Mouse (Mus musculus) midbrain, embryonic 15.5 days (tissue): ENCODE measurements at regions not wholly inside any gene's neighbourhood (a gene's known extent, or its start where the extent isn't known, plus 50 kb on each side); places are given as distances from the start of the nearest gene placed in this dataset.
A peak's percentile ranks its signal among the peaks of the same experiment; 100 is the strongest.

Experiments used
- ATAC-seq: fragments of 200-750 bp; cut with Nextera tagmentation; replicated peaks from 2 replicates; pipeline ENCODE4 v1.8.0; 2017; ENCODE audit warnings: moderate TSS enrichment
- H3K27ac ChIP-seq: fragments of 300-500 bp; sonication (generic); 2 replicates; pipeline ENCODE4 v1.5.1; 2015; ENCODE audit warnings: mild to moderate bottlenecking, inconsistent platforms
- H3K27me3 ChIP-seq: fragments of 300-500 bp; sonication (generic); replicated peaks from 2 replicates; pipeline ENCODE4 v1.6.1; 2015; ENCODE audit warnings: inconsistent platforms
- H3K36me3 ChIP-seq: fragments of 300-500 bp; sonication (generic); replicated peaks from 2 replicates; pipeline ENCODE4 v1.6.1; 2015; ENCODE audit warnings: inconsistent platforms
- H3K4me1 ChIP-seq: fragments of 300-500 bp; sonication (generic); 2 replicates; pipeline ENCODE4 v1.6.1; 2015; ENCODE audit warnings: inconsistent platforms
- H3K4me2 ChIP-seq: fragments of 300-500 bp; sonication (generic); 2 replicates; pipeline ENCODE4 v1.6.1; 2015; ENCODE audit warnings: inconsistent platforms, mild to moderate bottlenecking, moderate library complexity
- H3K4me3 ChIP-seq: fragments of 300-500 bp; sonication (generic); 2 replicates; pipeline ENCODE4 v1.5.1; 2015; ENCODE audit warnings: mild to moderate bottlenecking, inconsistent platforms
- H3K9ac ChIP-seq: fragments of 300-500 bp; sonication (generic); 2 replicates; pipeline ENCODE4 v1.6.1; 2015; ENCODE audit warnings: mild to moderate bottlenecking, inconsistent platforms
- H3K9me3 ChIP-seq: fragments of 300-500 bp; sonication (generic); 2 replicates; pipeline ENCODE4 v1.6.1; 2016; ENCODE audit warnings: inconsistent platforms
- WGBS: fragments of 180-500 bp; shearing (Covaris S2); methylation state at CpG from one replicate; pipeline ENCODE4 v1.1.7; 2015; ENCODE audit warnings: mixed read lengths; 5-methylcytosine and 5-hydroxymethylcytosine counted together

DNA sequence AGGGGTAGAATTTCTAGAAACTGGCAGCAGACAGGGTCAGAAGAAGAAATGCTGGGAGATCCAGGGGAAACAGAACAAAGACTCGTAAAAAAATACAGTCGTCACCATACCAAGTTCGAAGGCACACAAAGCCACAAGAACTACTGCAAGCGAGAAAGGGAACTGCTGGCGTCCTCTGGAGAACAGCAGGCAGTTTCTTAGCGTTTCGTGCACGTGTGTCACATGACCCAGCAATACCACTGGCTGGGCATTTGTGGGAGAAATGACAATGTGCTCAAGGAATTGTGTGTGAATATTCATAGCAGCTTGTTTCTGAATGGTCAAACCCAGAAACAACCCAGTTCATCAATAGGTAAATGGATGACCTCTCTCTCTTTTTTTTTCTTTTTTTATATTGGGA, 211.5 kb upstream of the Peli2 start:
- 49% methylated on average over 8 of the region's 8 CpGs for WGBS
- no peak overlapping the region for H3K4me3 ChIP-seq
- ATAC-seq: no peak
- no peak overlapping the region for H3K4me2 ChIP-seq
- H3K27ac ChIP-seq: no peak overlapping the region
- H3K4me1 ChIP-seq: peaks cover 24% of the 10 kb centered on the region
- H3K9me3 ChIP-seq: no peaks in the 10 kb centered on the region
- no peak overlapping the region for H3K9ac ChIP-seq
- H3K27me3 ChIP-seq: no peaks in the 10 kb centered on the region
- no peaks in the 10 kb centered on the region for H3K36me3 ChIP-seq

DNA sequence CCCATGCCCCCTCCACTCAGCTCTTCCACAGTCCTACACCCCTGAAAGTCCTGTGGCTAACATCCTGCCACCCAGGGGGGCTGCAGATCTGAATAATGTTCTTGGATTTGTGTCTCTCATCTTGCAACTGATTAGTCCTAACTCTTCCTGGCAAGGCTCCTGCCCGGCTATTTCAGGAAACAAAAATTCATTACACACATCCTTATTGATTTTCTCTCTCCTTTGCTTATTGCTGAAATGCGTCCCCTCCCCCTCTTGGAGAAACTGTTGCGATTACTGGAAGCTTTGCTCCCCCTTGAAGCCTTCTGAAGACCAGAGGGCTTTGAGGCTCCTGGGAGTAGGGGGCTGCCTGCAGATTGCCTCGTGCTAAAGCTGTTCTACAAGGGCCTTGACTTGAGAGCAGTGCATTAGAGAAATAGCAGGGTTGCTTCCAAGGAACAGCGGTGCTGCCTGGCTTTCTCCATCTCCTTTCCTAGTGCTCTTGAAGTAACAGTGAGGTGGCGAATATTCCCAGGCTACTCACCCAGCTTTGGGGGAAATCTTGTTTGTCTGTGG, 209.8 kb upstream of the Peli2 start:
- peak overlapping the region; percentile 38; the same call in 1 of the 2 replicates for H3K27ac ChIP-seq

DNA sequence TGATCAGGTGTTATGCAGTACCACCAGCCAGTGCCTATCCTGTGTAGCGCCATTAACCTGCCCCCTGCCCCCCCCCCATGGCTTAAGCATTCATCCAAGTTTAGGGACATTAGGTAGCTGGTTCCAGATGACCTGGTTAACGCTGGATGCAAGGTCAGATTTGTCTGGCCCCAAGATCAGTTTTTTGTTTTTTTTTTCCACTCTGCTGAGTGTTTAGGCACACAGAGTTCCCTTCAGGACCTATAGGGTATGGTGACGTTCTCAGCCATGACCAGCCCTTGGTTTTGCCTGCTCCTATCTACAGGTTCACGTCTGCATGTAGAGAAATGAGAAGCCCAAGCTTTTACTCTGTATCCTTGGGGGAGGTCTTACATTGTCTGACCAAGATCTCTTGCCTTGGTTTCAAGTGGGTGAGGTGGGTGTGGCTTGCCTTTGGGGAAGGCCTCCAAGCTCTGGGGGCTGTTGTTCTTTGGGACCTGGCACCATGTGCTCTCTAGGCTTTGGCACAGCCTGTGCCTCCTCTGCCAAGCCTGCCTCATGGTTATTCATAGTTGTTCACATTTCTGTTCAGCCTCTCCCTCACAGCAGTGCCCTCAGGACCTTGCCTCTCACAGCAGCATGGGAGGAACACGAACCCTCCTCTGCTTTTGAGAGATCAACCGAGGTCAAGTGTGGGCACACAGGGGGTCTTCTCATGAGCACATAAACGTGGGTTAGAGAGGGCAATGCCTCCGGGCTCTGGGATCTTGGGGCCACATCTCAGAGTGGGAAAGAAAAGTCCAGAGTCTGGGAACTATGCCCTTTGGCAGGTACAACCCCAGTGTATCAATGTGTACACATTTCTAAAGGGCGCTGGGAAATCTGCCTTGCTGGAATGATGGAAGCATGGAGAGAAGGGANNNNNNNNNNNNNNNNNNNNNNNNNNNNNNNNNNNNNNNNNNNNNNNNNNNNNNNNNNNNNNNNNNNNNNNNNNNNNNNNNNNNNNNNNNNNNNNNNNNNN, 208.8 kb upstream of the Peli2 start:
- 66% methylated on average over 9 of the region's 9 CpGs for WGBS
- no peaks in the 10 kb centered on the region for H3K27me3 ChIP-seq
- no peak overlapping the region for H3K4me2 ChIP-seq
- H3K36me3 ChIP-seq: no peaks in the 10 kb centered on the region
- peaks cover 24% of the 10 kb centered on the region for H3K4me1 ChIP-seq
- no peaks in the 10 kb centered on the region for H3K9me3 ChIP-seq
- no peak overlapping the region for H3K27ac ChIP-seq
- peak; percentile 69 for ATAC-seq
- no peak overlapping the region for H3K9ac ChIP-seq
- H3K4me3 ChIP-seq: no peak overlapping the region

More for the DNA sequence above, 209.8 kb upstream of the Peli2 start:
- Histone ChIP-seq H3K4me1 (peaks cover 24% of the 10 kb centered on the region), H3K36me3 (no peaks in the 10 kb centered on the region), H3K4me2 (no peak overlapping the region), H3K9ac (no peak overlapping the region), H3K4me3 (no peak overlapping the region), H3K9me3 (no peaks in the 10 kb centered on the region), H3K27me3 (no peaks in the 10 kb centered on the region)
- WGBS: 29% methylated on average over 6 of the region's 6 CpGs
- peak; percentile 50 for ATAC-seq

DNA sequence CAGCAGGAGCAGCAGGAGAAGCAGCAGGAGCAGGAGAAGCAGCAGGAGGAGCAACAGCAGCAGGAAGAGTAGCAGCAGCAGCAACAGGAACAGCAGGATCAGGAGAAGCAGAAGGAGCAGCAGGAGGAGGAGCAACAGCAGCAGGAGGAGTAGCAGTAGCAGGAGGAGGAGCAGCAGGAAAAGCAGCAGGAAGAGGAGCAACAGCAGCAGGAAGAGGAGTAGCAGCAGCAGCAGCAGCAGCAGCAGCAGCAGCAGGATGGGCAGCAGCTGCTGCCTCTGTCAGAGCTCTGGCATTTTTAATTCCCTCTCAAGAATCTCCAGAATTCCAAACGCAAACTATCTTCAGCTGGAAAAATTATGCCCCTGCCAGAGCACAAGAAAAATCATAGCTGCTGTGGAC, 205.0 kb upstream of the Peli2 start:
- H3K4me1 ChIP-seq: peaks cover 15% of the 10 kb centered on the region
- H3K4me2 ChIP-seq: no peak overlapping the region
- no peak overlapping the region for H3K9ac ChIP-seq
- H3K27me3 ChIP-seq: no peaks in the 10 kb centered on the region
- no peaks in the 10 kb centered on the region for H3K36me3 ChIP-seq
- no peak overlapping the region for H3K27ac ChIP-seq
- no peak for ATAC-seq
- WGBS: 73% methylated on average over 1 of the region's 1 CpGs
- H3K9me3 ChIP-seq: no peaks in the 10 kb centered on the region
- H3K4me3 ChIP-seq: no peak overlapping the region

GRCm38 (mm10) chr14:47920638-47921347, 199.8 kb upstream of the Peli2 start:
- no peaks in the 10 kb centered on the region for H3K36me3 ChIP-seq
- H3K9me3 ChIP-seq: no peaks in the 10 kb centered on the region
- H3K4me2 ChIP-seq: no peak overlapping the region
- H3K27ac ChIP-seq: no peak overlapping the region
- H3K27me3 ChIP-seq: no peaks in the 10 kb centered on the region
- no peak for ATAC-seq
- H3K4me1 ChIP-seq: 0 out of 2 replicates have a peak, but pooled peaks cover 4% of the 10 kb centered on the region
- 93% methylated on average over 9 of the region's 9 CpGs for WGBS
- H3K4me3 ChIP-seq: no peak overlapping the region
- no peak overlapping the region for H3K9ac ChIP-seq

- 59% methylated on average over 10 of the region's 10 CpGs for WGBS
Measured at GRCm38 (mm10) chr14:47921811-47922277, 198.8 kb upstream of the Peli2 start.

GRCm38 (mm10) chr14:47926416-47926815, 194.2 kb upstream of the Peli2 start:
- WGBS: 94% methylated on average over 3 of the region's 3 CpGs
- no peak overlapping the region for H3K9ac ChIP-seq
- no peak overlapping the region for H3K27ac ChIP-seq
- H3K27me3 ChIP-seq: no peaks in the 10 kb centered on the region
- no peak overlapping the region for H3K4me3 ChIP-seq
- H3K9me3 ChIP-seq: no peaks in the 10 kb centered on the region
- no peak overlapping the region for H3K4me2 ChIP-seq
- 0 out of 2 replicates have a peak, but pooled peaks cover 8% of the 10 kb centered on the region for H3K4me1 ChIP-seq
- no peak for ATAC-seq
- H3K36me3 ChIP-seq: no peaks in the 10 kb centered on the region

More at GRCm38 (mm10) chr14:47921811-47922277, 198.8 kb upstream of the Peli2 start:
- Histone ChIP-seq H3K4me2 (no peak overlapping the region), H3K9ac (no peak overlapping the region), H3K4me1 (0 out of 2 replicates have a peak, but pooled peaks cover 4% of the 10 kb centered on the region), H3K27ac (no peak overlapping the region), H3K36me3 (no peaks in the 10 kb centered on the region), H3K4me3 (no peak overlapping the region), H3K27me3 (no peaks in the 10 kb centered on the region), H3K9me3 (no peaks in the 10 kb centered on the region)
- no peak for ATAC-seq

GRCm38 (mm10) chr14:47935401-47935800, 185.2 kb upstream of the Peli2 start:
- WGBS: 94% methylated on average over 6 of the region's 6 CpGs
- H3K4me2 ChIP-seq: no peak overlapping the region
- H3K9ac ChIP-seq: no peak overlapping the region
- H3K9me3 ChIP-seq: no peaks in the 10 kb centered on the region
- no peak overlapping the region for H3K27ac ChIP-seq
- no peaks in the 10 kb centered on the region for H3K27me3 ChIP-seq
- peaks cover 8% of the 10 kb centered on the region; the same call in 1 of the 2 replicates for H3K4me1 ChIP-seq
- no peak overlapping the region for H3K4me3 ChIP-seq
- ATAC-seq: no peak
- no peaks in the 10 kb centered on the region for H3K36me3 ChIP-seq

- Histone ChIP-seq H3K4me3 (no peak overlapping the region), H3K9me3 (no peaks in the 10 kb centered on the region), H3K9ac (no peak overlapping the region), H3K4me2 (no peak overlapping the region), H3K27ac (no peak overlapping the region), H3K4me1 (peaks cover 8% of the 10 kb centered on the region; the same call in 1 of the 2 replicates), H3K27me3 (no peaks in the 10 kb centered on the region), H3K36me3 (no peaks in the 10 kb centered on the region)
- 81% methylated on average over 7 of the region's 7 CpGs for WGBS
- no peak for ATAC-seq
Measured at GRCm38 (mm10) chr14:47937081-47937651, 183.5 kb upstream of the Peli2 start.

GRCm38 (mm10) chr14:47939781-47940590, 180.6 kb upstream of the Peli2 start:
- WGBS: 37% methylated on average over 7 of the region's 7 CpGs
- Histone ChIP-seq H3K36me3 (no peaks in the 10 kb centered on the region), H3K4me1 (peaks cover 8% of the 10 kb centered on the region; the same call in 1 of the 2 replicates), H3K9me3 (no peaks in the 10 kb centered on the region), H3K4me3 (no peak overlapping the region), H3K27me3 (no peaks in the 10 kb centered on the region), H3K9ac (no peak overlapping the region), H3K27ac (no peak overlapping the region), H3K4me2 (no peak overlapping the region)
- ATAC-seq: no peak

DNA sequence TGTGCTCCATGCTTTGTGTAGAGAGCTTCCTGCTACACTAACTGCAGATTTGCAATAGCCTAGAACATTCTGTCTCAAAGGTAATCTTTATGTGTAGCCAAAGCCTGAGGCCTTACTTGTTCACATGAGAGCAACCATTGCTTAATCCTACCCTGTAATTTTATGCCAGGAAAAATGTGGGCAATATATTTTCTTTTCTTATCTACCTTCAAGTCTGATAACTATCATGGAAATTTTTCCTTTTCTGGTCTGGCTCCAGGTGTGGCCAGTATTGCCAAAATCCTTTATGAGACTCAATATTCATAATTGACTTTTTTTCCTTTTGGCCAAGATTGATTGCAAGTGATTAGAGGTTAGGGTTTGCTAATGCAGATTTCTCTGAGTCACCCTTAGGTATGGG, 178.0 kb upstream of the Peli2 start:
- Histone ChIP-seq H3K4me2 (no peak overlapping the region), H3K4me1 (peaks cover 8% of the 10 kb centered on the region; the same call in 1 of the 2 replicates)
- no peak for ATAC-seq

More for the DNA sequence above, 178.0 kb upstream of the Peli2 start:
- Histone ChIP-seq H3K36me3 (no peaks in the 10 kb centered on the region), H3K27me3 (no peaks in the 10 kb centered on the region), H3K27ac (no peak overlapping the region), H3K9ac (no peak overlapping the region), H3K4me3 (no peak overlapping the region), H3K9me3 (no peaks in the 10 kb centered on the region)
